Mouse (Mus musculus) stomach, postnatal 0 days (tissue): ENCODE measurements at regions not wholly inside any gene's neighbourhood (a gene's known extent, or its start where the extent isn't known, plus 50 kb on each side); places are given as distances from the start of the nearest gene placed in this dataset.
A peak's percentile ranks its signal among the peaks of the same experiment; 100 is the strongest.

Source experiments
- ATAC-seq: fragments of 200-750 bp; cut with Nextera tagmentation; 2 replicates; pipeline ENCODE4 v1.8.0; 2017; ENCODE audit not compliant: low FRiP score, low TSS enrichment
- DNase-seq: peaks from one replicate; pipeline ENCODE4 v3.0.0-alpha.2; 2016; ENCODE audit warnings: low spot score
- H3K27ac ChIP-seq: fragments of 300-500 bp; sonication (generic); replicated peaks from 2 replicates; pipeline ENCODE4 v1.5.1; 2014; ENCODE audit warnings: mild to moderate bottlenecking, control low read depth
- H3K27me3 ChIP-seq: fragments of 300-500 bp; sonication (generic); 2 replicates; pipeline ENCODE4 v1.6.1; 2014; ENCODE audit warnings: low read length; ENCODE audit not compliant: control insufficient read depth, insufficient read depth
- H3K36me3 ChIP-seq: fragments of 300-500 bp; sonication (generic); 2 replicates; pipeline ENCODE4 v1.6.1; 2014; ENCODE audit warnings: low read length, mixed read lengths; ENCODE audit not compliant: control insufficient read depth, insufficient read depth
- H3K4me1 ChIP-seq: fragments of 300-500 bp; sonication (generic); replicated peaks from 2 replicates; pipeline ENCODE4 v1.6.1; 2014; ENCODE audit warnings: antibody characterized with exemption; ENCODE audit not compliant: control insufficient read depth, insufficient read depth
- H3K4me2 ChIP-seq: fragments of 300-500 bp; sonication (generic); replicated peaks from 2 replicates; pipeline ENCODE4 v1.6.1; 2014; ENCODE audit warnings: low read depth, mild to moderate bottlenecking, control low read depth, moderate library complexity
- H3K4me3 ChIP-seq: fragments of 300-500 bp; sonication (generic); 2 replicates; pipeline ENCODE4 v1.5.1; 2014; ENCODE audit warnings: low read depth, low read length, control low read depth
- H3K9ac ChIP-seq: fragments of 300-500 bp; sonication (generic); 2 replicates; pipeline ENCODE4 v1.6.1; 2014; ENCODE audit warnings: mild to moderate bottlenecking, low read length, control low read depth, mixed read lengths
- H3K9me3 ChIP-seq: fragments of 300-500 bp; sonication (generic); 2 replicates; pipeline ENCODE4 v1.6.1; 2016; ENCODE audit warnings: low read length; ENCODE audit not compliant: control insufficient read depth
- CTCF ChIP-seq: IDR thresholded peaks from 2 replicates; pipeline ENCODE4 v1.5.1; 2016; ENCODE audit warnings: antibody characterized with exemption, low read depth, mild to moderate bottlenecking, moderate library complexity
- EP300 ChIP-seq: optimal IDR thresholded peaks from 2 replicates; pipeline ENCODE3; 2016; ENCODE audit warnings: antibody characterized with exemption
- WGBS: fragments of 180-500 bp; shearing (Covaris S2); extraction: QIAGEN DNeasy Blood & Tissue Kit; methylation state at CpG from one replicate; pipeline ENCODE4 v1.1.7; 2014; 5-methylcytosine and 5-hydroxymethylcytosine counted together

DNA sequence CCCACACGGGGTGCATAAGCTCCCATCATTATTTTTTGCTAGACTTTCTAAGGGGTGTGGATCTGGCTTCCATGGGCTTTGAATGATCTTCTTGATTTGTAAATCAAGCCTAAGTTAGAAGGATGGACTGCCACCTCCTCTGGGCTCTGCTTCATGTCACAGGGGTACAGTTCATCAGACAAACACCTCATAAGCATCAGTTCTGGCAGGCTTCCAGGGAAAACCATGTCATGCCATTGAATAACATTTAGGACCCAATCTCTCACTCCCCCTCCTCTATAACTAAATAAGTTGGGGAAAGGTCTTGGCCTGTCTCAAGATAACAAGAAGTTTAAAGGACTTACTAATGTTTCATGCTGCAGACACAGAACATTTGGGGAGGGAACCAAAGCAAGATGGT, 115.0 kb downstream of the Gm10295 start:
- ATAC-seq, result no peak
- WGBS, result 58% methylated on average over 1 of the region's 1 CpGs
- Histone ChIP-seq H3K4me3 (no peak overlapping the region), H3K9me3 (no peaks in the 10 kb centered on the region), H3K27me3 (no peaks in the 10 kb centered on the region), H3K4me2 (no peak overlapping the region), H3K4me1 (no peaks in the 10 kb centered on the region), H3K36me3 (no peaks in the 10 kb centered on the region), H3K9ac (no peak overlapping the region), H3K27ac (no peak overlapping the region)
- no peak for DNase-seq
- no peak for TF ChIP-seq EP300
- TF ChIP-seq CTCF, result no peak

DNA sequence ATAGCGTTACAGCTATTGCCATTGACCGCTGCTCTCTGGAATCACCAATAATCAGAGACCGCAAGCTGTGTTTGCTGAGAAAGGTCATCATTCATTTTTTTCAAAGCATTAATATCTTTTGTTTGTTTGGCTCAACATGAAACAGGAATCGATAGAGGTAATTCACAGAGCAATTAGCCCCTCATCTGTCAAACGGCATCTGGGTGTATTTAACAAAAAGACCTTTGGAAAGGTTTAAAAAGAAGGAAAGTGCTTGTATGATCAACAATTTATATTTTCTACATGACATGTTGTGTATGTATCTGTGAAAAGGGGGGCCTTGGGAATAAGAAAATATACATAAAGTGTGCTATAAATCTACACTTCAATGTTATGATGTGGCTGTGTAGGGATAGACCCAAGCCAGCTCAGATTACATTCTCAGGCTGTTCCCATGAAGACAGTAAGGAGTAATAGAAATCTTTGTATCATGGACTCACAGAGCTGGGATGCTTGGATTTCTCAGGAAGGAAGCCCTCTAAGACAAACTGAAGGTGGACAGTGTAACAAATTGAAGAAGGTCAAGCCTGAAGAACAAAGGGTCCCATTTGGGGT, 117.0 kb downstream of the Gm10295 start:
- H3K9me3 ChIP-seq, result no peaks in the 10 kb centered on the region
- peak overlapping the region; percentile 41 for H3K4me2 ChIP-seq
- peak overlapping the region; percentile 45; the same call in 1 of the 2 replicates for H3K27ac ChIP-seq
- DNase-seq (no peak), ATAC-seq (no peak)
- H3K4me1 ChIP-seq, result no peaks in the 10 kb centered on the region; the same call in 1 of the 2 replicates
- TF ChIP-seq CTCF, result no peak
- no peak for TF ChIP-seq EP300
- H3K9ac ChIP-seq, result no peak overlapping the region
- H3K27me3 ChIP-seq, result no peaks in the 10 kb centered on the region
- no peak overlapping the region for H3K4me3 ChIP-seq
- no peaks in the 10 kb centered on the region for H3K36me3 ChIP-seq
- 38% methylated on average over 5 of the region's 5 CpGs for WGBS

DNA sequence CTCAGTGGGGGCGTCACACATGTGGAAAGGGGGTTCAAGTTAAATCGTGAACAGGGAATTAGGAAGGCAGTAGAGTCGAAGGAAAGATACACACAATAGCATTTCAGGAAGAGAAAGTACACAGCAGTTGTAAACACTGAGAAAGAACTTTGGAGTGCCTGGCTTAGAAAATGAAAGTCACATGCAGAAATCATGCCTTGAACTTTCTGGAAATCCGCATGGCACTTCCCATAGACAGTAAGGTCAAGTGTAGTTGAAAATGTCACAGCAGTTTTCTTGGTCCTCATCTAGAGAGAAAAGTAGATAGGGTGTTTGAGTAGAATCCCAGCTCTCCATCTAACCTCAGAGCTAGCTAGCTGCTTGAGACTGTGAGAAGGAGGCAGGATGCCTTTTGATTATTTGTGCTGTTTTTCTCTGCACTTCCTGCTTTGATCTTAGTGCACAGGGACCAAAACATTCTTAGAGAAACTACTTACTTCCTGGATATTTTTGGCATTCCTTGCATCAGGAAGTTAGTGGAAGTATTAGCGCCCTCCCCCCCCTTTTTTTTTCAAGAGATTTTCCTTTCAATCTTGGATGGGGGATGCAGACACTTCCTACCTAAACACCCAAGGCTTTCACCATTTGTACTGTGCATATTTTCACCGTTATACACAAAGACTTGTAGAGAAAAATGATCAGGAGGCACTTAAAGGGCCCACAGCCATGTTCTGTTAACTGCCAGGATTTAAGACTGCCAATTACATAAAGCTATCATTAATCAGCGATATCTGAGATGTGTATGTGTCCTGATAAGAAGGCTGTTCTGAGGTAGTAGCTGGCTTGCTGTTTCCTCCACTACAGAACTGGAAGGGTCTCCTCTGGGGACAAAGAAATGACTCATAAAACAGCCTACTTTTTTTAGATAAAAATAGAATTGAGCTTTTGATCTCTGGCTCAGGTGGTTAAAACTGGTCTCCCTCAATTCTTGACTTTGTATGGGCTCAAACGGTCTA, 118.2 kb downstream of the Gm10295 start:
- Histone ChIP-seq H3K9me3 (no peaks in the 10 kb centered on the region), H3K4me1 (no peaks in the 10 kb centered on the region; the same call in 1 of the 2 replicates), H3K36me3 (no peaks in the 10 kb centered on the region), H3K4me2 (no peak overlapping the region), H3K4me3 (no peak overlapping the region), H3K9ac (no peak overlapping the region), H3K27ac (no peak overlapping the region), H3K27me3 (no peaks in the 10 kb centered on the region)
- DNase-seq, result no peak
- WGBS, result 48% methylated on average over 8 of the region's 8 CpGs
- TF ChIP-seq CTCF (no peak), EP300 (no peak)
- ATAC-seq, result no peak

DNA sequence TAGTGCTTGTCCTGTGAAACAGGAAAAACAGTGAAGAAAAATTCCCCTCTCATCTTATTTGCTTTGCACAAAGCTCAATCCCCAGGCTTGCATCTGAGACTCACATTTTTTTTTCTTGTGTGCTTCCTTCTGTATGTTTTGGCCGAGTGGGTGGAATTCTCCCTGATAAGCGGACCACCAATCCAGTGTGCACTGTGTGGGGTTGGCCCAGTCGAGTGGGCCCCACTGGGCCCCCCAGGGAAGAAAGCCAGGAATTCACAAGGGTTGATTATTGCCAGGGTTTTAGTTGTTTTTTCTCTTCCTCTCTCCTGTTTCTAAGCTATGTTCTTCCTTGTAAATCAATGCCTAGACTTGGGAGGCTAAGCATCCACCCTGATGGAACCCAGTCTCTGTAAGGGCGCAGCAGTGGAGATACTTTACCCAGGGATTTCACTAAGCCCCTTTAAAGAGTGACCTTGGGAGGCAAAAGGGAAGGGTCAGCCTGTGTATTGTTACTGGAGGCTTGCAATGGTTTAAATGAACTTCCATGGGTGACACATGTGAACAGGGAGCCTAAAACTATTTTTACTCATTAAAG, 120.3 kb downstream of the Gm10295 start:
- Histone ChIP-seq H3K27me3 (no peaks in the 10 kb centered on the region), H3K27ac (no peak overlapping the region), H3K36me3 (no peaks in the 10 kb centered on the region), H3K9ac (no peak overlapping the region), H3K4me2 (no peak overlapping the region), H3K4me3 (no peak overlapping the region), H3K9me3 (no peaks in the 10 kb centered on the region), H3K4me1 (no peaks in the 10 kb centered on the region; the same call in 1 of the 2 replicates)
- ATAC-seq (no peak), DNase-seq (no peak)
- 40% methylated on average over 4 of the region's 4 CpGs for WGBS
- TF ChIP-seq CTCF, result no peak
- no peak for TF ChIP-seq EP300

DNA sequence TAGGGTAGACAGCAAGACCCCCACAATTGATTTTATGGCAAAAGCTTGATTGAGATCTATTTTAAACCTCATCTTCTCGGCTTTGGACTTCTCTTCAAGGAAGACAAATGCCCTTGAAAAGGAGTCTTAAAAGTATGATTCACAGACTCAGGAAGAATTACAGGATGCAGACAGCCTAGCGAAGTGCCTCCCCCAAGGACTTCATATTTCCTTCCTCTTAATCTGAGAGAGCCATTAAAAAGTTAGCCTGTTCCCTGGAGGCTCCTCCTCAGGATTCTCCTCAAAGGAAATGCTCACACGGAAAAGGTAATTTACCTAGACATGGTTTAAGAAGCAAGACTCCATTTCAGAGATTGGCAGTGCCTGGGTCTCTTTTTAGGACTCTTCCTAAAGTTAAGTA, 122.1 kb downstream of the Gm10295 start:
- Histone ChIP-seq H3K4me3 (no peak overlapping the region), H3K27me3 (no peaks in the 10 kb centered on the region), H3K9ac (no peak overlapping the region), H3K4me2 (no peak overlapping the region), H3K4me1 (no peaks in the 10 kb centered on the region; the same call in 1 of the 2 replicates), H3K27ac (no peak overlapping the region), H3K36me3 (no peaks in the 10 kb centered on the region), H3K9me3 (no peaks in the 10 kb centered on the region)
- no peak for DNase-seq
- ATAC-seq, result no peak
- 65% methylated on average over 3 of the region's 3 CpGs for WGBS
- TF ChIP-seq CTCF, result no peak
- no peak for TF ChIP-seq EP300
